Mouse (Mus musculus): ENCODE measurements at regions not wholly inside any gene's neighbourhood (a gene's known extent, or its start where the extent isn't known, plus 50 kb on each side); places are given as distances from the start of the nearest gene placed in this dataset.

- no peak for DNase-seq
Observed at GRCm38 (mm10) chr17:59429189-59429588, 416.0 kb upstream of the Nudt12 start.

- DNase-seq, result no peak
Observed at GRCm38 (mm10) chr17:59421489-59421888, 408.3 kb upstream of the Nudt12 start.

- DNase-seq, result no peak
Observed at GRCm38 (mm10) chr17:59409315-59409714, 396.1 kb upstream of the Nudt12 start.

GRCm38 (mm10) chr17:59404525-59404924 is 391.4 kb upstream of the Nudt12 start:
- no peak for DNase-seq

- DNase-seq, result no peak
Observed at GRCm38 (mm10) chr17:59397404-59397803, 384.2 kb upstream of the Nudt12 start.

GRCm38 (mm10) chr17:59383107-59383438 is 369.9 kb upstream of the Nudt12 start:
- no peak for DNase-seq

GRCm38 (mm10) chr17:59382225-59383106 is 369.3 kb upstream of the Nudt12 start:
- no peak for DNase-seq

- DNase-seq, result peak; percentile 6 to 22
Observed at GRCm38 (mm10) chr17:59373505-59374106, 360.4 kb upstream of the Nudt12 start.

GRCm38 (mm10) chr17:59369624-59370541 is 356.7 kb upstream of the Nudt12 start:
- DNase-seq, result no peak

- DNase-seq, result no peak
Observed at GRCm38 (mm10) chr17:59365340-59365739, 352.2 kb upstream of the Nudt12 start.

- DNase-seq, result no peak
Observed at GRCm38 (mm10) chr17:59362110-59362509, 348.9 kb upstream of the Nudt12 start.

- no peak for DNase-seq
Observed at GRCm38 (mm10) chr17:59361119-59361518, 347.9 kb upstream of the Nudt12 start.

- DNase-seq, result no peak
Observed at GRCm38 (mm10) chr17:59359503-59359902, 346.3 kb upstream of the Nudt12 start.

GRCm38 (mm10) chr17:59345526-59345925 is 332.4 kb upstream of the Nudt12 start:
- no peak for DNase-seq

- DNase-seq, result no peak
Observed at GRCm38 (mm10) chr17:59297939-59298338, 284.8 kb upstream of the Nudt12 start.

- peak; percentile 21 to 37 for DNase-seq
Observed at GRCm38 (mm10) chr17:59281364-59281763, 268.2 kb upstream of the Nudt12 start.

- DNase-seq, result no peak
Observed at GRCm38 (mm10) chr17:59279811-59280210, 266.6 kb upstream of the Nudt12 start.

GRCm38 (mm10) chr17:59269613-59270012 is 256.4 kb upstream of the Nudt12 start:
- no peak for DNase-seq

- DNase-seq, result no peak
Observed at GRCm38 (mm10) chr17:59249000-59249399, 235.8 kb upstream of the Nudt12 start.

- no peak for DNase-seq
Observed at GRCm38 (mm10) chr17:59232251-59232650, 219.1 kb upstream of the Nudt12 start.

All from cerebellum, postnatal 14 days (tissue).